Mouse (Mus musculus): ENCODE data around the gene Ajm1.

DNA sequence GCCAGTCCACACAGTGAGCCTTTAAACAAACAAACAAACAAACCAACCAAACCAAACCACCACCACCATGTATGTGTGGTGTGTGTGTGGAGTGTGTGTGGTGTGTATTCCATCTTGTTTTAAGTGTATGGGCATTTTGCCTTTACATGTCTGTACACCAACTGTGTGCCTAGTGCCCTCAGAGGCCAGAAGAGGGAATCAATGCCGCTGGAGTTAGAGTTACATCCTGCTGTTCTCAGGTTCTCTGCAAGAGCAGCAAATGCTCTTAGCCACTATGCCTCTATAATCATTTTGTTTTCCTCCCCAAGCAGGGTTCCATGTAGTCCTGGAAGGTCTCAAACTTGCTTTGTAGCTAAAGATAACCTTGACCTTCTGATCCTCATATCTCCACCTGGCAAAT is 25.3 kb downstream of the Ajm1 start:
- TF ChIP-seq CTCF (conservative IDR thresholded peaks at IDR 0.05; ENCODE audit: low read length): no peak
- no peak for TF ChIP-seq POU5F1 (IDR thresholded peaks at IDR 0.05; ENCODE audit: borderline replicate concordance, low read length)
- TF ChIP-seq NANOG (IDR thresholded peaks at IDR 0.05; ENCODE audit: borderline replicate concordance, low read length): no peak

Measured in E14TG2a.4 (cell line).